Mouse (Mus musculus) MEL (cell line): ENCODE results near the gene Tox2. TPM values are rescaled to one million over a fixed set of nuclear protein-coding genes. Genes with fewer than 3 reads are reported as not detected.

ENCODE experiments used
- DNase-seq: peaks from one replicate; pipeline ENCODE4 v3.0.0; 2011; ENCODE audit warnings: low read depth, low spot score
- H3K27ac ChIP-seq: 2 replicates; pipeline ENCODE4 v1.5.1; 2012; ENCODE audit warnings: low read depth, mild to moderate bottlenecking, control low read depth, low read length, moderate library complexity; ENCODE audit not compliant: control insufficient read depth
- H3K27me3 ChIP-seq, 2 experiments: fragments of 150-350 bp in 1 of 2; sonication (generic) in 1 of 2; 2 replicates each; pipeline ENCODE4 v1.6.1; 2012; ENCODE audit warnings: low read length in 2 of 2, mild to moderate bottlenecking in 2 of 2, improper control_type of control experiment in 1 of 2, moderate library complexity in 1 of 2; ENCODE audit not compliant: insufficient read depth in 2 of 2, control insufficient read depth in 1 of 2
- H3K36me3 ChIP-seq, 2 experiments: 2 replicates each; pipeline ENCODE4 v1.6.1; 2012 to 2014; ENCODE audit warnings: low read length in 2 of 2, improper control_type of control experiment in 1 of 2, inconsistent platforms in 1 of 2, mild to moderate bottlenecking in 1 of 2; ENCODE audit not compliant: insufficient read depth in 2 of 2, control insufficient read depth in 1 of 2
- H3K4me1 ChIP-seq, 2 experiments: fragments of 150-350 bp in 1 of 2; sonication (generic) in 1 of 2; 2 replicates each; pipeline ENCODE4 v1.6.1; 2012; ENCODE audit warnings: low read length in 2 of 2, improper control_type of control experiment in 1 of 2, mild to moderate bottlenecking in 1 of 2; ENCODE audit not compliant: insufficient read depth in 2 of 2, control insufficient read depth in 1 of 2
- H3K4me3 ChIP-seq, 2 experiments: fragments of 150-350 bp in 1 of 2; sonication (generic) in 1 of 2; 2 replicates each; pipeline ENCODE4 v1.5.1; 2012; ENCODE audit warnings: low read depth in 2 of 2, low read length in 2 of 2, mild to moderate bottlenecking in 2 of 2, moderate library complexity in 2 of 2, control low read depth in 1 of 2, improper control_type of control experiment in 1 of 2; ENCODE audit not compliant: control insufficient read depth in 1 of 2, insufficient read depth in 1 of 2
- H3K79me2 ChIP-seq: 2 replicates; pipeline ENCODE4 v1.6.1; 2012; ENCODE audit warnings: mild to moderate bottlenecking, low read length, moderate library complexity; ENCODE audit not compliant: control insufficient read depth, poor library complexity, insufficient read depth
- H3K9ac ChIP-seq: 2 replicates; pipeline ENCODE4 v1.6.1; 2012; ENCODE audit warnings: low read depth, mild to moderate bottlenecking, control low read depth, low read length, moderate library complexity; ENCODE audit not compliant: control insufficient read depth, poor library complexity, severe bottlenecking
- H3K9me3 ChIP-seq: fragments of 150-350 bp; sonication (generic); replicated peaks from 2 replicates; pipeline ENCODE4 v1.6.1; 2012; ENCODE audit warnings: mild to moderate bottlenecking, low read length, improper control_type of control experiment, moderate library complexity; ENCODE audit not compliant: insufficient read depth
- CTCF ChIP-seq, 3 experiments: IDR thresholded peaks in 2 of 3; conservative IDR thresholded peaks in 1 of 3; 2 replicates each; pipeline ENCODE4 v1.5.1; 2011 to 2012; ENCODE audit warnings: low read length in 3 of 3, low read depth in 2 of 3, mild to moderate bottlenecking in 2 of 3, improper control_type of control experiment in 1 of 3, inconsistent platforms in 1 of 3, mixed read lengths in 1 of 3, moderate library complexity in 1 of 3; ENCODE audit not compliant: control insufficient read depth in 1 of 3, insufficient read depth in 1 of 3, poor library complexity in 1 of 3, severe bottlenecking in 1 of 3
- ETS1 ChIP-seq: IDR thresholded peaks from 2 replicates; pipeline ENCODE4 v1.6.1; 2012; ENCODE audit warnings: low read depth, mild to moderate bottlenecking, inconsistent platforms, low read length, improper control_type of control experiment, moderate library complexity
- GATA1 ChIP-seq: IDR thresholded peaks from 2 replicates; pipeline ENCODE4 v1.6.1; 2011; ENCODE audit warnings: low read depth, low read length, improper control_type of control experiment
- JUND ChIP-seq: IDR thresholded peaks from 2 replicates; pipeline ENCODE4 v1.6.1; 2011; ENCODE audit warnings: low read depth, mild to moderate bottlenecking, improper control_type of control experiment, low read length
- KAT2A ChIP-seq: conservative IDR thresholded peaks from 2 replicates; pipeline ENCODE4 v1.6.1; 2012; ENCODE audit warnings: low read depth, low read length, improper control_type of control experiment, inconsistent platforms
- MXI1 ChIP-seq: IDR thresholded peaks from 2 replicates; pipeline ENCODE4 v1.6.1; 2011; ENCODE audit warnings: mild to moderate bottlenecking, low read depth, low read length, improper control_type of control experiment
- NRF1 ChIP-seq: IDR thresholded peaks from 2 replicates; pipeline ENCODE4 v1.6.1; 2014; ENCODE audit warnings: low read depth, mild to moderate bottlenecking, inconsistent platforms, low read length, improper control_type of control experiment, moderate library complexity; ENCODE audit not compliant: poor library complexity, insufficient read depth, severe bottlenecking
- POLR2A ChIP-seq, 2 experiments: IDR thresholded peaks; 2 replicates each; pipeline ENCODE4 v1.6.1; 2011 to 2012; ENCODE audit warnings: low read length in 2 of 2, mild to moderate bottlenecking in 2 of 2, control low read depth in 1 of 2, improper control_type of control experiment in 1 of 2, low read depth in 1 of 2, moderate library complexity in 1 of 2; ENCODE audit not compliant: control insufficient read depth in 1 of 2, insufficient read depth in 1 of 2, poor library complexity in 1 of 2
- POLR2AphosphoS2 ChIP-seq: IDR thresholded peaks from 2 replicates; pipeline ENCODE4 v1.6.1; 2011; ENCODE audit warnings: low read length, improper control_type of control experiment
- RAD21 ChIP-seq: IDR thresholded peaks from 2 replicates; pipeline ENCODE4 v1.6.1; 2011; ENCODE audit warnings: mild to moderate bottlenecking, low read depth, low read length, improper control_type of control experiment
- SMC3 ChIP-seq: IDR thresholded peaks from 2 replicates; pipeline ENCODE4 v1.6.1; 2011; ENCODE audit warnings: low read depth, low read length, improper control_type of control experiment
- USF1 ChIP-seq: IDR thresholded peaks from 2 replicates; pipeline ENCODE4 v1.6.1; 2014; ENCODE audit warnings: low read depth, mild to moderate bottlenecking, inconsistent platforms, low read length, improper control_type of control experiment, moderate library complexity
- polyA plus RNA-seq, 2 experiments: library from polyadenylated mRNA; stranded (reverse) in 1 of 2; unstranded in 1 of 2; fragments of >175 nt in 1 of 2; fragments of >200 nt in 1 of 2; gene quantifications; 2 replicates each; pipeline versions ENCODE4 v1.2.1 to v1.2.4; 2012; ENCODE audit warnings: low replicate concordance in 2 of 2, low read depth in 1 of 2; ENCODE audit not compliant: insufficient read length in 2 of 2, insufficient read depth in 1 of 2, missing spikeins in 1 of 2
- total RNA-seq: library from RNA; depleted of rRNA; stranded (reverse); fragments of 300-350 nt; gene quantifications from 2 replicates; pipeline ENCODE4 v1.2.3, GENCODE M21; 2012

Gene Tox2
- total and polyA plus RNA-seq, 3 experiments = not detected

DNA sequence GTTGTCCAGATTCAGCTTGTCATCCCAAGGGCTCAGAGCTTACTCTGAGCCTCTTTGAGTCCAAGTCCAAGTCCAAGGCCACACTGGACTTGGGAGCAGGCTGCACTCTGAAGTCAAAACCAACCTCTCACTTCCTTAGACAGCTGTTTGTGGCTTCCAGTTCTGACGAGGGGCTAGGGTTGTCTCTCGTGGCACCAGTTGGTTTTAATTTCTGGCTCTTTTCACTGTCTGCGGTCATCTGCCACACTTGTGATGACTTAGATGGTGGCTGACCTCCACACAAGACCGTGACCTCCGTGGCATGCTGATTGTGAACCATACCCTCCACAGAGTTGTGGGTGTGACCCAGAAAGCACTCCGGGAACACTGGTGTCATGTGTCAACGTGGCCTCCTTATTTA, 46.0 kb downstream of the Tox2 start:
- DNase-seq = no peak
- Histone ChIP-seq H3K27me3 (no peaks in the 10 kb centered on the region), H3K4me3 (no peak overlapping the region), H3K9ac (no peak overlapping the region), H3K79me2 (no peaks in the 10 kb centered on the region), H3K4me1 (no peaks in the 10 kb centered on the region), H3K27ac (no peak overlapping the region), H3K9me3 (no peaks in the 10 kb centered on the region)
- no peak for TF ChIP-seq ETS1
- no peak for TF ChIP-seq GATA1
- no peak for TF ChIP-seq POLR2A (IDR thresholded peaks at IDR 0.05; ENCODE audit: control insufficient read depth in 1 of 2, insufficient read depth in 1 of 2, low read depth in 1 of 2, low read length in 2 of 2, poor library complexity in 1 of 2)
- no peak for TF ChIP-seq NRF1
- TF ChIP-seq, all 39 proteins: peak for 0
- H3K36me3 ChIP-seq = no peaks in the 10 kb centered on the region

DNA sequence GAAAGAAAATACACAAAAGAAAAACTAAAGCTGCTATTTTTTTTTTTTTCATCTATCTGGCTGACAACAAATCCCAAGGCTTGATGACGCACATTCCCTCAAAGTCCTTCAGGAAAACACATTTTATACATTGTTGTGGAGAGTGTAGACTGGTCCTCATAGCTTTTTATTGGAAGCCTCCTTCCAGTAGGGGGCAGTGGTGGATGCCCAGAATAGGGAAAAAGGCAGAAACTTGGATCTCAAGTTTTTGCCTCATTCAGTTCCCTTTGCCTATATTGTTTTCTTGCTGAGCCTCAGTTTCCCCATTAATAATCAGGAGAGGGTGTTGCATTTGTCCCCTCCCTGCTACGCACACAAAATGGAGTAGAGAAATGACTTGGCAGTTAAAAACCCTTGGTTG, 49.7 kb downstream of the Tox2 start:
- Histone ChIP-seq H3K9ac (no peak overlapping the region), H3K9me3 (no peaks in the 10 kb centered on the region), H3K27ac (no peak overlapping the region), H3K79me2 (no peaks in the 10 kb centered on the region), H3K27me3 (no peaks in the 10 kb centered on the region), H3K4me1 (no peaks in the 10 kb centered on the region), H3K4me3 (no peak overlapping the region), H3K36me3 (no peaks in the 10 kb centered on the region)
- no peak for DNase-seq
- TF ChIP-seq ETS1 (no peak), SMC3 (peak; percentile 40; the same call in 1 of the 2 replicates), JUND (no peak), CTCF (IDR thresholded peaks at IDR 0.05 in 2 of 3, conservative IDR thresholded peaks at IDR 0.05 in 1 of 3; ENCODE audit: control insufficient read depth in 1 of 3, insufficient read depth in 1 of 3, low read depth in 2 of 3, low read length in 3 of 3, poor library complexity in 1 of 3, severe bottlenecking in 1 of 3) (peak; percentile 7 to 43 (median 42); a peak in 3 of 6 replicates), POLR2AphosphoS2 (no peak), USF1 (no peak), MXI1 (no peak), RAD21 (peak; percentile 24)

DNA sequence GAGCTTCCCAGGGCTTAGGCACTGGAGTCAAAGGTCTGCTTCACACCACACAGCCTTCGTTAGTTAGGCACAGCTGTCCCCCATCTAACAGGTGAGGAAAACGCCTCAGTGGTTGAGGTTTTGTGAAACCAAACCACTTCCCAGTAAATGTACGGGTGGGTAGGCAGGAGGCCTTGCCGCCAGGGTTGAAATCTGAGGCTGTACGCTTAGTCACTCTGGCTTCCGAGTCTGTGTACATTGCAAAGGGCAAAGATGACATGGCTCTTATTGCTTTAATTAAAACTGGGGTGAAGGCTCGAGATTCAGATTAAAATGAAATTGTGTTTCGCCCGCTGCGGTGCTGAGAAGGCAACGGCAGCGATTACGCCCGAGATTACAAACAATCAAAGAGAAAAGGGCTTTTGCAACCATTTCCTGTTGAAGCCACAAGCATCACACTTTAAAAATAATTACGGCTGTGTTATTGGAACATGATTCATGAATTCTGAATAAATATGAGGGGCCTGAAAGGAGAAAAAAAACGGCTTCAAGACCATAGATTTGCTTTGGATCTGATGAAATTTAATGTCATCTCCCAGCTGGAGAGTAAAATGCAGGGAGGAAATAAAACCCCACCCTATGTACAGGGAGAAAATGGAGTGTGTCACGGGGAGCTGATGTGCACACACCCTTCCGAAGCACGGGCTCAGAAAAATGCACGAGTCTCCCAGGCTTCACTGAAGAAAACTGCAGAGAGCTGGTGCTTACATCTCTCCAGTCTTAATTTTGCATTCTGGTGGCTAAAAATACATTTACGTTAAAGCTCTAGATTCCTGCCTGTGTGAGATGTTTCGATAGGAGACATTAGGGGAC, 50.5 kb downstream of the Tox2 start:
- TF ChIP-seq KAT2A = no peak
- Histone ChIP-seq H3K79me2 (no peaks in the 10 kb centered on the region), H3K9me3 (no peaks in the 10 kb centered on the region), H3K36me3 (no peaks in the 10 kb centered on the region), H3K27me3 (no peaks in the 10 kb centered on the region), H3K27ac (no peak overlapping the region), H3K9ac (no peak overlapping the region), H3K4me3 (no peak overlapping the region), H3K4me1 (no peaks in the 10 kb centered on the region)
- DNase-seq = no peak
